Mouse (Mus musculus) midbrain, postnatal 0 days (tissue): ENCODE measurements around the gene Cfap65. TPM values are rescaled to one million over a fixed set of nuclear protein-coding genes. Genes with fewer than 3 reads are reported as not detected.

Experiments
- ATAC-seq: fragments of 200-750 bp; cut with Nextera tagmentation; 2 replicates; pipeline ENCODE4 v1.8.0; 2017; ENCODE audit warnings: moderate number of reproducible peaks, mild to moderate bottlenecking, moderate TSS enrichment, moderate library complexity; ENCODE audit not compliant: low FRiP score
- DNase-seq: peaks from one replicate; pipeline ENCODE4 v3.0.0-alpha.2; 2015; ENCODE audit warnings: low spot score
- H3K27ac ChIP-seq: fragments of 300-500 bp; sonication (generic); 2 replicates; pipeline ENCODE4 v1.5.1; 2014; ENCODE audit warnings: low read depth, mild to moderate bottlenecking, low read length, mixed read lengths
- H3K27me3 ChIP-seq: fragments of 300-500 bp; sonication (generic); 2 replicates; pipeline ENCODE4 v1.6.1; 2014; ENCODE audit warnings: low read length, control low read depth, mixed read lengths; ENCODE audit not compliant: insufficient read depth
- H3K36me3 ChIP-seq: fragments of 300-500 bp; sonication (generic); 2 replicates; pipeline ENCODE4 v1.6.1; 2014; ENCODE audit warnings: low read length, control low read depth, mixed read lengths; ENCODE audit not compliant: insufficient read depth
- H3K4me1 ChIP-seq: fragments of 300-500 bp; sonication (generic); 2 replicates; pipeline ENCODE4 v1.6.1; 2014; ENCODE audit warnings: mild to moderate bottlenecking, control low read depth, antibody characterized with exemption, low read length, mixed read lengths; ENCODE audit not compliant: insufficient read depth
- H3K4me2 ChIP-seq: fragments of 300-500 bp; sonication (generic); 2 replicates; pipeline ENCODE4 v1.6.1; 2014; ENCODE audit warnings: low read depth, mild to moderate bottlenecking, low read length, mixed read lengths; ENCODE audit not compliant: poor library complexity, severe bottlenecking
- H3K4me3 ChIP-seq: fragments of 300-500 bp; sonication (generic); 2 replicates; pipeline ENCODE4 v1.5.1; 2014; ENCODE audit warnings: low read depth, mild to moderate bottlenecking, low read length, moderate library complexity
- H3K9ac ChIP-seq: fragments of 300-500 bp; sonication (generic); replicated peaks from 2 replicates; pipeline ENCODE4 v1.6.1; 2014; ENCODE audit warnings: mild to moderate bottlenecking, low read length, moderate library complexity, mixed read lengths; ENCODE audit not compliant: poor library complexity, severe bottlenecking
- H3K9me3 ChIP-seq: fragments of 300-500 bp; sonication (generic); 2 replicates; pipeline ENCODE4 v1.6.1; 2016; ENCODE audit warnings: low read length, control low read depth
- CTCF ChIP-seq: IDR thresholded peaks from 2 replicates; pipeline ENCODE4 v1.5.1; 2016; ENCODE audit warnings: antibody characterized with exemption, mild to moderate bottlenecking
- WGBS: fragments of 180-500 bp; shearing (Covaris S2); extraction: QIAGEN DNeasy Blood & Tissue Kit; methylation state at CpG from one replicate; pipeline ENCODE4 v1.1.7; 2014; 5-methylcytosine and 5-hydroxymethylcytosine counted together
- polyA plus RNA-seq: library from polyadenylated mRNA; unstranded; fragments of >200 nt; fragmentation: Nextera tagmentation; extraction: Ambion mirVana; gene quantifications from 2 replicates; pipeline ENCODE4 v1.2.1, GENCODE M21; 2015
- total RNA-seq: library from RNA; depleted of rRNA; stranded (reverse); fragments of >200 nt; gene quantifications from 2 replicates; pipeline ENCODE4 v1.2.3, GENCODE M21; 2014

Cfap65 gene
- total and polyA plus RNA-seq, 2 experiments from 2014 or later = 1.5 to 4.1 TPM

- Histone ChIP-seq H3K4me3 (no peak overlapping the region), H3K4me1 (no peaks in the 10 kb centered on the region), H3K27me3 (peaks cover 15% of the 10 kb centered on the region), H3K36me3 (no peaks in the 10 kb centered on the region), H3K9me3 (no peaks in the 10 kb centered on the region), H3K9ac (no peak overlapping the region), H3K4me2 (no peak overlapping the region), H3K27ac (no peak overlapping the region)
- DNase-seq = no peak
- no peak for ATAC-seq
- no peak for TF ChIP-seq CTCF
- 66% methylated on average over 12 of the region's 12 CpGs for WGBS
These were observed 6.4 kb upstream of the Cfap65 start for GRCm38 (mm10) chr1:74941651-74942360.

GRCm38 (mm10) chr1:74939762-74940161 lies 4.4 kb upstream of the Cfap65 start:
- no peak overlapping the region for H3K4me2 ChIP-seq
- no peaks in the 10 kb centered on the region for H3K4me1 ChIP-seq
- no peaks in the 10 kb centered on the region for H3K36me3 ChIP-seq
- WGBS = 12% methylated on average over 3 of the region's 3 CpGs
- TF ChIP-seq CTCF = no peak
- H3K9me3 ChIP-seq = no peaks in the 10 kb centered on the region
- H3K4me3 ChIP-seq = no peak overlapping the region
- peaks cover 8% of the 10 kb centered on the region; the same call in 1 of the 2 replicates for H3K27me3 ChIP-seq
- ATAC-seq (no peak), DNase-seq (no peak)
- no peak overlapping the region for H3K27ac ChIP-seq
- H3K9ac ChIP-seq = no peak overlapping the region

- Histone ChIP-seq H3K9ac (no peak overlapping the region), H3K9me3 (no peaks in the 10 kb centered on the region), H3K27me3 (peaks cover 4% of the 10 kb centered on the region; the same call in 1 of the 2 replicates), H3K4me1 (no peaks in the 10 kb centered on the region), H3K4me3 (no peak overlapping the region), H3K4me2 (no peak overlapping the region), H3K27ac (no peak overlapping the region), H3K36me3 (no peaks in the 10 kb centered on the region)
- no peak for ATAC-seq
- no peak for TF ChIP-seq CTCF
- no peak for DNase-seq
- 39% methylated on average over 12 of the region's 12 CpGs for WGBS
These were observed 927 bp upstream of the Cfap65 start for GRCm38 (mm10) chr1:74936221-74936830.

GRCm38 (mm10) chr1:74927621-74928296 lies 7.6 kb downstream of the Cfap65 start:
- no peak overlapping the region for H3K4me3 ChIP-seq
- no peak overlapping the region for H3K9ac ChIP-seq
- DNase-seq (no peak), ATAC-seq (no peak)
- H3K36me3 ChIP-seq = no peaks in the 10 kb centered on the region
- no peak overlapping the region for H3K4me2 ChIP-seq
- no peaks in the 10 kb centered on the region for H3K4me1 ChIP-seq
- 0 out of 2 replicates have a peak, but pooled peaks cover 3% of the 10 kb centered on the region for H3K27me3 ChIP-seq
- H3K9me3 ChIP-seq = no peaks in the 10 kb centered on the region
- TF ChIP-seq CTCF = no peak
- WGBS = 89% methylated on average over 9 of the region's 9 CpGs
- H3K27ac ChIP-seq = no peak overlapping the region

GRCm38 (mm10) chr1:74926721-74927120 lies 8.7 kb downstream of the Cfap65 start:
- Histone ChIP-seq H3K9ac (no peak overlapping the region), H3K9me3 (no peaks in the 10 kb centered on the region), H3K4me1 (no peaks in the 10 kb centered on the region), H3K4me3 (no peak overlapping the region), H3K27me3 (0 out of 2 replicates have a peak, but pooled peaks cover 3% of the 10 kb centered on the region), H3K27ac (no peak overlapping the region), H3K36me3 (no peaks in the 10 kb centered on the region), H3K4me2 (no peak overlapping the region)
- TF ChIP-seq CTCF = peak; percentile 80
- ATAC-seq (no peak), DNase-seq (peak; percentile 17)
- WGBS = 33% methylated on average over 6 of the region's 6 CpGs

GRCm38 (mm10) chr1:74924464-74924863 lies 10.9 kb downstream of the Cfap65 start:
- Histone ChIP-seq H3K27ac (no peak overlapping the region), H3K27me3 (no peaks in the 10 kb centered on the region), H3K9me3 (no peaks in the 10 kb centered on the region), H3K4me1 (no peaks in the 10 kb centered on the region), H3K4me3 (no peak overlapping the region), H3K9ac (no peak overlapping the region), H3K4me2 (no peak overlapping the region), H3K36me3 (no peaks in the 10 kb centered on the region)
- 0 out of 2 replicates have a peak, but pooled peaks have one; percentile 11 for TF ChIP-seq CTCF
- DNase-seq = no peak
- no peak for ATAC-seq
- WGBS = 61% methylated on average over 4 of the region's 4 CpGs
